Mouse (Mus musculus) brain, embryonic 14.5 days (tissue): ENCODE measurements around the gene Hoxd8.

Source experiments
- CTCF ChIP-seq: fragments of 200-500 bp; IDR thresholded peaks from 2 replicates; pipeline ENCODE4 v1.5.1; 2012; ENCODE audit warnings: inconsistent platforms, mild to moderate bottlenecking, moderate library complexity, borderline replicate concordance; ENCODE audit not compliant: insufficient read depth, insufficient read length; ENCODE audit errors: extremely low read depth
- POLR2A ChIP-seq: fragments of 200-500 bp; IDR thresholded peaks from 2 replicates; pipeline ENCODE4 v1.6.1; 2012; ENCODE audit warnings: mild to moderate bottlenecking, inconsistent platforms, borderline replicate concordance; ENCODE audit not compliant: poor library complexity, insufficient read depth, insufficient read length, severe bottlenecking; ENCODE audit errors: extremely low read depth

DNA sequence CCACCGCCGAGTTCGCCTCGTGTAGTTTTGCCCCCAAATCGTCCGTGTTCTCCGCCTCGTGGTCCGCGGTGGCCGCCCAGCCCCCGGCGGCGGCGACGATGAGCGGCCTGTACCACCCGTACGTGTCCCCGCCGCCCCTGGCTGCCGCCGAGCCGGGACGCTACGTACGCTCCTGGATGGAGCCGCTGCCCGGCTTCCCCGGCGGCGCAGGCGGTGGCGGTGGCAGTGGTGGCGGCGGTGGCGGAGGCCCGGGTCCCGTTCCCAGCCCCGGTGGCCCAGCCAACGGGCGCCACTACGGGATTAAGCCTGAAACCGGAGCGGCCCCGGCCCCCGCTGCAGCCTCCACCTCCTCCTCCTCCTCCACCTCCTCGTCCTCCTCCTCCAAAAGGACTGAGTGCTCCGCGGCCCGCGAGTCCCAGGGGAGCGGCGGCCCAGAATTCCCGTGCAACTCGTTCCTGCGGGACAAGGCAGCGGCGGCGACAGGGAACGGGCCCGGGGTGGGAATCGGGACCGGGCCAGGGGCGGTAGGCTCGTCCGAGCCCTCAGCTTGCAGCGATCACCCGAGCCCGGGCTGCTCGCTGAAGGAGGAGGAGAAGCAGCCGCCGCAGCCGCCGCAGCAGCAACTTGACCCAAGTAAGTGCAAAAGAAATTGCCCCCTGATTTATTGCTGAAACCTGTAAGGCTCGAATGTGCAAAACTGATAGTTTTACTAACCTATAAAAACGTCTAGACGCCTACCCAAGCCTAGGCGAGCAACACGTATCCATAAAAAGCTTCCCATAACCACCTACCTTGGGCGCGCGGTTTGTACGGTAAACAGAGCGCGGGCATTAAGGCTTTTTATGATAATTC, 6.0 kb upstream of the Hoxd8 start:
- TF ChIP-seq POLR2A (no peak), CTCF (no peak)
